Mouse (Mus musculus): ENCODE measurements around the gene Cbx1. TPM values are rescaled to one million over a fixed set of nuclear protein-coding genes. Genes with fewer than 3 reads are reported as not detected.

Gene Cbx1
- polyA plus RNA-seq (2012; rRNA removed; ENCODE audit: low replicate concordance): 14.0 and 20.9 TPM in 2 replicates

GRCm38 (mm10) chr11:96788871-96789795, at the start of gene Cbx1:
Gene Cbx1, plus strand, starts transcription at chr11:96789127.

GRCm38 (mm10) chr11:96776968-96777962, 11.7 kb upstream of the Cbx1 start, which contains the start of gene Snx11:
Gene Snx11, minus strand, starts transcription at chr11:96777559.

GRCm38 (mm10) chr11:96829813-96830538, 41.0 kb downstream of the Cbx1 start, which contains the start of gene Nfe2l1:
Gene Nfe2l1, minus strand, starts transcription at chr11:96829968.

GRCm38 (mm10) chr11:96849681-96850467, 60.9 kb downstream of the Cbx1 start, which contains the start of gene Copz2:
Gene Copz2, plus strand, starts transcription at chr11:96849870.

Other genes with a start within 250 kb of the Cbx1 start
- gene Snx11, start 11.6 kb upstream of the Cbx1 start, polyA plus RNA-seq (2012; rRNA removed; ENCODE audit: low replicate concordance): 25.8 and 33.3 TPM in 2 replicates
- 263 and 396 TPM in 2 replicates for gene Nfe2l1, start 40.8 kb downstream of the Cbx1 start, polyA plus RNA-seq (2012; rRNA removed; ENCODE audit: low replicate concordance)
- 97.4 and 128 TPM in 2 replicates for gene Copz2, start 60.7 kb downstream of the Cbx1 start, polyA plus RNA-seq (2012; rRNA removed; ENCODE audit: low replicate concordance)
- 48.3 and 58.9 TPM in 2 replicates for gene Cdk5rap3, start 127.4 kb downstream of the Cbx1 start, polyA plus RNA-seq (2012; rRNA removed; ENCODE audit: low replicate concordance)
- 8.3 TPM in 1 of 2 replicates, not detected in the other for gene Prr15l, start 139.0 kb downstream of the Cbx1 start, polyA plus RNA-seq (2012; rRNA removed; ENCODE audit: low replicate concordance)
- gene Pnpo, start 154.9 kb downstream of the Cbx1 start, polyA plus RNA-seq (2012; rRNA removed; ENCODE audit: low replicate concordance): 24.2 and 28.6 TPM in 2 replicates
- 17.3 and 24.9 TPM in 2 replicates for gene Sp2, start 193.8 kb downstream of the Cbx1 start, polyA plus RNA-seq (2012; rRNA removed; ENCODE audit: low replicate concordance)
- gene Sp6, start 224.3 kb downstream of the Cbx1 start, polyA plus RNA-seq (2012; rRNA removed; ENCODE audit: low replicate concordance): 0.26 and 0.66 TPM in 2 replicates
- gene Scrn2, start 240.8 kb downstream of the Cbx1 start, polyA plus RNA-seq (2012; rRNA removed; ENCODE audit: low replicate concordance): 10.6 and 17.6 TPM in 2 replicates